Mouse (Mus musculus) spleen, postnatal 4 days (tissue): Measurements from ENCODE around the gene Bad.
"Not testable (repeated sequence)": the region's sequence is repeated elsewhere in the genome, so short reads cannot be mapped to it uniquely, and the experiment has no call there.

Source experiments
- DNase-seq, 2 experiments: peaks; one replicate each; pipeline ENCODE4 v3.0.0; 2022; ENCODE audit warnings: low spot score in 2 of 2

The Bad gene

DNA sequence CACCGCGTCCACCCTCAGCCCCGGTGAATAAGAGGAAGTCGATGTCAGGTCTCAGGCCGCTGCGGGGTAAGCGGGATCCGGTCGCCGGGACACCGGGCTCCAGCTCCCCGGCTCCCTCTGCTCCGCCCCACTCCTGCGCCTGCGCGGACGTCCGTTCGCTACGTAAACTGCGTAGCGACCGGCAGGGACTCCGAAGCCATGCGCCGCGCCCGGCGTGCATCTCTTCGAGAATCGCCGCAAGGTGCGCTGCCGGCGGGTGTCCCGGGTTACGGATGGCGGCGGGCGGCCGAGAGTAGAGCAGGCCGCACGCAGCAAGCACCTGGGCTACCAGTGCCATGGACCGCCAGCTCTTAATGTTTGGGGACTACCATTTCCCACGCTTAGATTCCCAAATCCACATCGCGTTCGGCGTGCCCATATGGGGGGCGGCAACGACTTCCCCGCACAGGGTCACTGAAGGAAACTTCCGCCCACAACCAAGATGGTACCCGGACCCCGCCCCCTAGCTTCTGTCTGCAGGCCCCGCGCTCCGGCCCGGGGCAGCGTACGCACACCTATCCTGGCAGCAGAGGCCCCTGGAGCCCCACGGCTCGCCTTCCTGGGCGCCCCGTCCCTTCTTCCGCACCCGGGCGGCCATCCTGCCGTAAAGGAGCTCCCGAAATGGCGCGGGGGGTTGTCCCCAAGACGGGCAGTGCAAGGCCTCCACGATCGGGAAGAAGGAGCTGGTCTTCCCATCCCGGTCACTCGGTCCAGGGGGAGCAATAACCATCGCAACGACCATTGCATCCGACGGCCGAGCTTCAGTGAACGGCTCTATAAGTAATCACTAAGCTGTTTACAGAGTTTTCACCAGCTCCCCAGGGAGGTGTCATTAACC is at the start of gene Bad:
TSS of gene Bad (plus strand) at position 490 of the 877 bp plus-strand sequence.
- DNase-seq = peak; percentile 95 to 99

GRCm38 (mm10) chr19:6892512-6892911 is 49.1 kb upstream of the Bad start:
- no peak for DNase-seq

- DNase-seq = no peak
Observed at GRCm38 (mm10) chr19:6893731-6894451, 47.8 kb upstream of the Bad start.

DNA sequence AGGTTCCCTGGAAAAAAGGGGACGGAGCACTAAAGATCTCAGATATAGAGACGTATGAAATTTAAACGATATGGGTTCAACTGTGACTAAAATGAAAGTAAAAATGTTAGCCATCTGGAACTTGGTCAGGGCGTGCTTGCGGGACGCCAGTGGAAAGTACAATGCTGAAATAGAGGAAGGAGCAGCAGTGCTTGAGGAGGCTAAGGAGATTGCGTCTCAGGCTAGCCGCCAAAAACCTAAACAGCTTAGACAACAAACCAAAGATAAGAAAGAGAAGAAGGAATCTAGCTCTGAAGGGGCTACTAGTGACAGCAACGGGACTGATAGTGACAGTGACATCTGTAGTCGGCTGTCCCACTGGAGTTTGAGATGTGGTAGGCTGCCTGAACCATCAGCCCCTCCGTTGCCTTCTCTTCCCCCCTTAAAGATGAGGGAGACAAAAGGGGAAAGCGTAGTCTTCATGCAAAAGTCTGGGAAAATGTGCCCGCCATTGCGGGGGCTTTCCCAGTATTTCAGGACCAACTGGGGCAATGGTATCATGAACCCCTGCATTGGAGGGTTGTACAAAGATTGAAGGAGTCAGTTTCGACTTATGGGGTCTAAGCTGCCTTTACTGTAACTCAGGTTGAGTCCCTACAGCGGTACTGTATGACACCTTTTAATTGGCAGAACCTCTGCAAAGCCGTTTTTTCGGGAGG is 45.9 kb upstream of the Bad start:
- not testable (repeated sequence) for DNase-seq

DNA sequence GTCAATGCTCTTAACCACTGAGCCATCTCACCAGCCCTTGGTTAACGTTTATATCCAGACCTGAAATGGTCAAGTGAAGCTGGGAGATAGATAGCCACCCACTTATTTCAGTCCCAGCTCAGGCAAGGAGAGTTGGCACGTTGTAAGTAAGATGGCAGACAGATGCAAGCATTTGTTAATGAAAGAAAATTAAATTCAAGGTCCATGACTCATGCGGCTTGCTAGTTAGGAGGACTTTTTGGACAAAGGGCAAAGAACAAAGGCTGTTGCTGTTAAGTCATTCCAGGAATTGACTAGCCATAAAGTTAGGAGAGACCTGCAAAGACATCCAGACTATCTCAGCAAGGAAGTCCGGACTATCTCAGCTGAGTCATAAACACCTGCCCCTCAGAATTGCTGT is 42.0 kb upstream of the Bad start:
- DNase-seq = no peak

DNA sequence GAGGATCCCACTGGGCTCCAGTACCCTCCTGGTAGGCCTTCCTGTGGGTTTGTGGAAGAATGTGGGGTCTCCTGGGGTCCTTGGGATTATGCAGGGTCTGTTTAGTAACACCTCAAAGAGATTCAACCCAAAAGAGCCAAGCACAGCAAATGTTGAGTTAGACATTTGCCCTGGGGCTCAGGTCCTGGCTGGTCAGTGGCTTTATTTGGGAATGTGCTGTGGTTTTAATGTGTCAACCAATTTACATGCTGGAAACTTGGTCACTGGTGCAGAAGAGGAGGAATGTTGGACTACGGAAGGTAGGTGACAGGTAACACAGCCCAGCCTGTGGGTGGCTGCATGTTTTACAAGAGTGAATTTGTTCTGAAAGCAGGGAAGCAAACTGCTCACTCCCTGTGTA is 38.6 kb upstream of the Bad start:
- DNase-seq = no peak

DNA sequence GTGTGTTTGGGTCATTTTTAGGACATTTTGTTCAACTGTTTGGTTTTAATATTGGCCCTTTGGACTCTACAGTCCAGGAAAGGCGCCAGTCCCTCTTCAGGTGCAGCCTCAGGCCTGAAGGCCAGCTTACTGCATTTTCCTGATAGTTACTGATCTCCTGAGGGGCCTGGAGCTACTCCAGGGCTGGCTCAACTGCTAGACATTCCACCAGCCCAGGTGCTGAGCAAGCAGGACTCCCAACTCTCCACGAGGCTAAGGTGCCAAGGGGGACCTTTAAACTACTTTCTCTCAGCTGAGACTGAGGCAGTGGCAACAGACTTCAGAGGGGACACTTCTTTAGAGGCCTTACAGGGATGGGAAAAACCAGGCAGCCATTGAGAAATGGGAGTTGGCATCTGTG is 36.8 kb upstream of the Bad start:
- DNase-seq = no peak

DNA sequence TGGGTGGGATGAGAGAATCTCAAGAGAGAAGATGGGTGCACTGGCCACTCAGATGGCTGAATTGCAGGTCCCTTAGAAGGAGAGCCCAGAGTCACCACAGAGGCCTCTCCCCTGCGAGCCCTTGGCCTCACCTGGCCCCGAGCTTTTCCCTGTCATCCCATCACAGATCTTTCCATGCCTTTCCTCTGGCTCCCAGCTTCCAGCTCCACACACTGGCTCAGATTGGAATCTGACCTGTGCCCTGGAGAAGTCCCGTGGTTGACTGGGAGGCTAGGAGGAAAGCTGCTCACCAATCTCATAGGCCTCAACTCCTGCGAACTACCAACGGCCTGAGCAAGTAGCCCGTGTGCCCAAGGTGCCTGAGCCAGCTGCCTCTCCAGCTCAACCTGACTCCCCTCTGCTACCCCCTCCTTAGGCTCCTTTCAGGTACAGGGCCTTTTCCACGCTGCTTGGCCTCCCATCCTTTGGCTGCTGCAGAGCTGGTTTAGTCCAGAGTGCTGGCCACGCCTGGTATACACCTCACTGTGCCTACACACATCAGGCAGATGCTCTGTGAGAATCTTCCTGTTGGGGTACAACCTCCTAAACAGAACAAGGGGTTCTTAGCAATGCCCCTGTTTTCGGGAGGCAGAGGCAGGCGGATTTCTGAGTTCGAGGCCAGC is 36.0 kb upstream of the Bad start:
- DNase-seq = peak in 1 of 2 experiments; percentile 56

- DNase-seq = peak in 1 of 2 experiments; percentile 58
Observed at GRCm38 (mm10) chr19:6906199-6906598, 35.5 kb upstream of the Bad start.

DNA sequence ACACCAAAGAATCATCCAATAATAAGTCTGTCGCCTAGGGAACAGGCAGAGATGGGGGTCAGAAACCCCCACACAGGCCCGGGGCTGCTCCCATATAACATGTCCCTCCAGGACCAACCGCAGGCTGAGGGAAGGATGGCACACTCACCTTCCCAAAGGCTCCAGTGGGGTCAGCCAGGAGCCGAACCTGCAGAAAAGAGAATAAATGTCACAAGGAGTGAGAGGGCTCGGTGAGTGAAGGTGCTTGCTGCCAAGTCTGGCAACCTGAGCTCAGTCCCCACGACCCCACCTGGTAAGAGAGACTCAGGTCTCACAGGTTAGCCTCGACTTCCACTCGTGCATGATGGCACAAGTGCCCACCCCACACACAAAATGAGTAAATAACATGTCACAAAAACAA is 34.6 kb upstream of the Bad start:
- DNase-seq = peak in 1 of 2 experiments; percentile 61

DNA sequence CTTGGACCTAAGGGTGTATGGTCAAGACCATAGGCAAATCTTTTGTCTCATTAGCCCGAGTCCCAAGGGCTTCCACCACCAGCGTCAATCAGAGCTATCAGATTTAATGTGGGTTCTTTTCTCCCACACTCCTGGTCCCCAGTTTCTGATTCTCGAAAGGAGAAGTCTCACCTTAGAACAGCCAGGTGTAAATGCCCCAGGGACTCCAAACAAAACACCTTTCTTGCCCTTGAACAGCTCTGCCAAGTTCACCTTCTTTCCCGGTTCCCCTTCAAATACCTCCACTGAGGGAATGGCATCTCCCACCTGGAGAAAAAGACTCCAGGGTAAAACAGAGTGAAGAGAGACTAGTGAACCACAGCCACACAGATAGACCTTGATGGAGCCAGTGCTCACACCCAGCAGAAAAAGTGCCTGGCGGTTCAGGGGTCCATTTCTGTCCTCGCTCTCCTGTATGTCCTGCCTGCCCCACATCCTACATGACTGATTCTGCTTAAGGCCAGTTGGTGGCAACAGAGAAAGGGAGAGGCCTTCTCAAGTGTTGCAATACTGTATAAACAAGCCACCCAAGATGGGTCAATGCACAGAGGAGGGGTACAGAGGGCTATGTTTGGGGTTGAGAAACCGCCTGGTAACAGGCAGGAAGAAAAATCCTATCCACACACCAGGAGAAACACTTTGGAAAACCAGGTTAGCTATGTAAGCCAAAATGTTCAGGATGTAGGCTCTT is 33.7 kb upstream of the Bad start:
- peak in 1 of 2 experiments; percentile 58 for DNase-seq

DNA sequence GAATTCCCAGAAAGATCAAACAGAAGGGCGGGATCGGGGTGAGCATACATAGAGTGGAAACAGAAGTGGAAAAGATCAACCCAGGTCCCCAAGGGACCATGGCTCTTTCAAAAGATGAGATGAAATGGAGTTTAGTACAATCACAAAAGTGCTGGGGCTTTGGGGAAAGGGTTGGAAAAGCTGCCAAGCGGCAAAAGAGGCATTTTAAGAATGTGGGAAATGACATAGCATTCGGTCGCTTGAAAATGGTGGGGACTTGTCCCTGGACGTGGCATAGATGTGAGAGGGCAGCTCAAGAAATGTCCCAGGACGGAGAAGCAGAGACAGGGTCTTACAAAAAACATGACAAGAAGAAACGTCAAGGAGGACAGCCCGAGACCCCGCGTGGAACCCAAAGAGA is 32.6 kb upstream of the Bad start:
- DNase-seq = no peak

DNA sequence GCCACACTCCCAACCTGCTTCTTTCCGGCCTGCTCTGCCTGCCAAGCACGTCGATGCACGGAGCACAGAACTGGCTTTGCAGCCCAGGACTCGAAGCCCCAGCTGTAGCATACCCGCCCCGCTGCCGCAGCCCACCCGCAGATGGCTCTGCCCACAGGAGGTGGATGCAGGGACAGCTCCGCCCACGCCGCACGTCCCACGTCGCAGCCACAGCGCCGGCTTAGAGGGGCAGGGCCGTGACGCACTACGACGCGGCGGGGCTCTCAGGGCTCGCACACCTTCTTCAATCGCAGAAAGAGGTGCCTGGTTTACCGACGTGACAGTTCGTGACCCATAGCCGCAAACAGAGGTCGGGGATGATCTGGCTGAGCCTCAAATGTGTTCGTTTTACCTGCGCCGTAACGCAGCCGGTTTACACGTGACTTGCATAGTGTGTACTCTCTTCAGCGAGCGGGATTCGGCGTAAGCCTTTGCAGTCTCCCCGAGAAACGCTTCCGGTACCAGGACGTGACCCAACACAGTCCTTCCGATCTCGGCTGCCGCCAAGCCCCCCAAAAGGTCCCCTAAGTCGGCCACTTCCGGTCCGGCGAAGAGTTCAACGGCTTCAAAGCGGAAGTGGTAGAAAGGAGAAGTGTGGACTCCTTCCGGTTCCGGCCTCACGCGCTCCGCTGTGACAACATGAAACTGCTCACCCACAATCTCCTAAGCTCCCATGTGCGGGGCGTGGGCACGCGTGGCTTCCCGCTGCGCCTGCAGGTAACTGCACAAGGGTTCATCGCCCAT is 32.0 kb upstream of the Bad start, which contains the start of the genes Trmt112 and Prdx5:
TSS of gene Trmt112 (plus strand) at position 192 of the 783 bp plus-strand sequence.
TSS of gene Prdx5 (minus strand) at position 600 of the 783 bp plus-strand sequence.
- DNase-seq = peak; percentile 84 to 91

GRCm38 (mm10) chr19:6910306-6910705 is 31.4 kb upstream of the Bad start:
- DNase-seq = peak; percentile 54 to 76

GRCm38 (mm10) chr19:6911101-6912074 is 30.3 kb upstream of the Bad start:
- DNase-seq = peak in 1 of 2 experiments; percentile 63

- peak in 1 of 2 experiments; percentile 62 for DNase-seq
Observed at GRCm38 (mm10) chr19:6912205-6912970, 29.3 kb upstream of the Bad start.

- no peak for DNase-seq
Observed at GRCm38 (mm10) chr19:6913036-6913435, 28.6 kb upstream of the Bad start.

- DNase-seq = peak in 1 of 2 experiments; percentile 61
Observed at GRCm38 (mm10) chr19:6913991-6914390, 27.7 kb upstream of the Bad start.
